Mouse (Mus musculus) embryo, embryonic 10.5 days (tissue): ENCODE data around the gene Dennd4b.
"Not testable (repeated sequence)": the region's sequence is repeated elsewhere in the genome, so short reads cannot be mapped to it uniquely, and the experiment has no call there.

Source experiments
- DNase-seq: peaks from one replicate; pipeline ENCODE4 v3.0.0-alpha.2; 2015; ENCODE audit warnings: low spot score

Dennd4b gene

DNA sequence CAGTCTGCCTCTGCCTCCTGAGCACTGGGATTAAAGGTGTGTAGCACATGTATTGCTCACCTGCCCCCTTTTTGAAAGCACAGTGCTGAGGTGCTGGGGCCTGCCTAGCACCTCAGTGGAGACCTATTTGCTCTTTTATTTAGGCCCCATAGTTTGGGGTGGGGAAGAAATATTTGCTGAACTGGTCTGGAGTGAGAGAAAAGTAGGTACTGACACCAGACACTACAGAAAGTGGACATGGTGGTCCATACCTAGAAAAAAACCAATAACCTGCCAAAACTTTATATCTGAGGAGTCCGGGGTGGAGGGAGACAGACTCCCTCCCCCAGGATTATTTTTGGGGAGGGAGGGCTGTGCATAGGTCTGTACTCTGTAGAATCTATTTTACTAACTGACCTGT is 11.8 kb upstream of the Dennd4b start:
- DNase-seq: not testable (repeated sequence)

DNA sequence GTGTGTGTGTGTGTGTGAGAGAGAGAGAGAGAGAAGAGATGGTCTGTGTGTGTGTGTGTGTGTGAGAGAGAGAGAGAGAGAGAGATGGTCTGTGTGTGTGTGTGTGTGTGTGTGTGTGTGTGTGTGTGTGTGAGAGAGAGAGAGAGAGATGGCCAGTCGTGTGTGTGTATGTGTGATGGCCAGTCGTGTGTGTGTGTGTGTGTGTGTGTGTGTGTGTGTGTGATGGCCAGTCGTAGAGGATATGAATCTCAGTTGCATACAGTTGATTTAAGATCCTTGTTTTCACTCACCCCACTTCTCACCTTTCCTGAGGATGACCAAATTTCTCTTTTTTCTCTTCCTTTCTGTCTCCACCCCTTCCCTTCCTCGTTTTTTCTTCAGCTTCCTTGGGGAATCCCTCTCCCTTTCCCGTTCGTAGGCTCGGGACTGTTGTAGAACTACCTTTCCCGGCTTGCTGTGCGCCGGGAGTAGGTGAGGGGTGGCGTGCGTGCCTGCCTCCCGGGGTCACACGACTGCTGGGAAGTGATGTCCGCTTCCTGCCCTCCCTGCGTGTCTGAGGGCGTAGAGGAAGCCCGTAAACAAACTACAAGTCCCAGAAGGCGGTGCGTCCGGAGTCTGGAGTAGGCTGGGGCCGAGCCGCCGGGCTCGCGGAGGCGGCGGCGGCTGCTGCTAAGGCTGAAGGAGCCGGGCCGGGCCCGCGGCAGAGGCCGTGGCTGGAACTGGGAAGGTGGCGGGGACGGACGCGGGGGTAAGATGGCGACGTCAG is 11.1 kb upstream of the Dennd4b start, which contains the start of gene Crtc2:
TSS of gene Crtc2 (plus strand) at position 511 of the 766 bp plus-strand sequence.
- DNase-seq: peak; percentile 98

DNA sequence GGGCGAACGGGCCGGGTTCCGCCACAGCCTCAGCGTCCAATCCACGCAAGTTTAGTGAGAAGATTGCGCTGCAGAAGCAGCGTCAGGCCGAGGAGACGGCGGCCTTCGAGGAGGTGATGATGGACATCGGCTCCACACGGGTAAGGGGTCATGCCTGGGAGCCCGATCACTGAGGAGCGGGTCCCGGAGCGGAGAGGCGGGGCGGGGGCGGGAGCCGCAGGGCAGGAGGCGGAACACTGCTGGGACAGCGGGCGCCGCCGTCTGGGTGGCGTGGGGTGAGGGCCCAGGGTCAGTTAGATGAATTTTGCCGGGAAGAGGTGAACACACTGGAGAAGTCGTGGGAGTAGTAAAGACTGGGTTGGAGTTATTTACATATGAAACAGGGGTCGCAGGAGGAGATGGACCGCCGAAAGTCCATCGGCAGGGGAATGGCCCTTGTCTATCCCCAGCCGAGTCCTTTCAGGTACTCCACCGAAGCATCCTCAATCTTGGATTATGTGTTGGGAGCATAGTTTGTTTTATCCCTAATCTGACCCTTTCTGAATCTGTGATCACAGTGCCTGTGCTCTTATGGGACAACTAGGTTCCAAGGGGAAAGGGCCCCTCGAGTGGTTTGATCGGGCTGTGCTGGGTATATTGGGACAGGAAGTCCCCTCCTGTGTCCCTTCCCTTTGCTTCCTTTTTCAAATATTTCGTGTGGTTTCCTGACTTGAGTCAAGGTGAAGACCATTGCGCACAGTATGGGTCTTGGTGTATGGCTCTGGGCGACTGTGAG is 10.4 kb upstream of the Dennd4b start:
- peak; percentile 53 for DNase-seq

DNA sequence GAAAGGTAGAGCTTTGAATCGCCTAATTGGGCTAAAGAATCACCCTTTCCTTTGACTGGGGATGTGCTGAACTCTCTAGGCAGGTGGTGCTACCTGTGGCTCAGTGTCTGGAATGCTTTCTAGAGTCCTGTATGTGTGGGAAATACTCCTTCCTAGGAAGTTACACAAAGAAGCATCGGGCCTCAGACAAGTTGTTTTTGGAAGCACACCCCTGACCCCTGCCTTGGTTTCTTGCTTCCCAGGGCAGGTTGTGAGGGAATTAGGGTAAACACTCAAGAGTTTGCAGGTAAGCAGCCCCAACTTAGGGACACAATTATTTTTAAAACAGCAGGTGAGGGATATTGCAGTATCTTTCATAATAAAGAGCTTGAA is 9.8 kb upstream of the Dennd4b start:
- no peak for DNase-seq

DNA sequence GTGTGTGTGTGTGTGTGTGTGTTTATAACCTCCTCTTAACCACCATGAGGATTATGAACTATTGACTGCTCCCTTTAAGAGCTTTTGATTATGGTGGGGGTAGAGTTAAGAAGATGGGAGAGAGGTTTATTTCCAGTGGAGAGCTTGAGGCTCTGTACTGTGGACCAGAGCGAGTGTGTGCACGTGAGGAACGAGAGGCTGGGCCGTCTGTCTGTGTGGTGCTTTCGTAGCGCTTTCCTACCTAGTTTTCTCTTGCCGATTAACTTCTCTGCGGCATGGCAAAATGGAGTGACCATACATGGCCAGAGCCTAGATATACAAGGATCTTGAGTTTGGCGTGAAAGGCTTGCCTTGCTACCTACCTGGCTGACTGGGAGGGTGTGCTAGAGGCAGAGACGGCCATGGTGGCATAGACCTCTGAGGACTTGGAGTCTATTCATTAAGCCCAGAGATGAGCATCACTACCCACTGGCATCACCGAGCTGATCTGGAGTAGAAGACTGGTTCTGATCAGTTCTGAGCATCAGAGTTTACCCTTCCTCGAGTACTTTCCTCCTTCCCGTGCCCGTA is 9.1 kb upstream of the Dennd4b start:
- no peak for DNase-seq

DNA sequence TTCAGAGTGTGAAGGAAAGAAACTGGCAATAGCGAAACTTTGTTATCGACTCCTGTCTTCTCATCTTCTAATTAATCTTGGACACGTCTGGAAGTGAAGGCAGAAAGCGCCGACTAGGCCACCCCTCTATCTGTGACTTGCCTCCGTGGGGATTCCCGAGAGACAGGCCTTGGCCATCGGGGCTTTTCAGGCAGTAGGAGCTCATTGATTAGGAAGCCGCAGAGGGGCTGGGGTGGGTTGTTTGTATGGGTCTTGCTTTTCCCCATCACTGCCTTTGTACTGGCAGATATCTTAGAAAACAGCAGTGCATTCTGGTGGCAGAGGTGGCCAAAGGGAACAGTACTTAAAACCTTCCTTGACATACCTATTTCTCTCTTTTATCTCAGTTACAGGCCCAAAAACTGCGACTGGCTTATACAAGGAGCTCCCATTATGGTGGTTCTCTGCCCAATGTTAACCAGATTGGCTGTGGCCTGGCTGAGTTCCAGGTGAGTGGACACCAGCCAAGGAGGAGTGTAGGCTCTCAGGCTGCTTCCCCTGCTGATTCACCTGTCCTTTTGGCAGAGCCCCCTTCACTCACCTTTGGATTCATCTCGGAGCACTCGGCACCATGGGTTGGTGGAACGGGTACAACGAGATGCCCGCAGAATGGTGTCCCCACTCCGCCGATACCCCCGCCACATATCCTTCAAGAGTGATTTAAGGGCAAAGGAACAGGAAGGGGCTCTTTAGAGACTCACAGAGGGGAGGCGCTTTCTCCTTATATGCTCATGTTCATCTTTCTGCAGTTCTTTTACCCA is 8.1 kb upstream of the Dennd4b start:
- DNase-seq: no peak

DNA sequence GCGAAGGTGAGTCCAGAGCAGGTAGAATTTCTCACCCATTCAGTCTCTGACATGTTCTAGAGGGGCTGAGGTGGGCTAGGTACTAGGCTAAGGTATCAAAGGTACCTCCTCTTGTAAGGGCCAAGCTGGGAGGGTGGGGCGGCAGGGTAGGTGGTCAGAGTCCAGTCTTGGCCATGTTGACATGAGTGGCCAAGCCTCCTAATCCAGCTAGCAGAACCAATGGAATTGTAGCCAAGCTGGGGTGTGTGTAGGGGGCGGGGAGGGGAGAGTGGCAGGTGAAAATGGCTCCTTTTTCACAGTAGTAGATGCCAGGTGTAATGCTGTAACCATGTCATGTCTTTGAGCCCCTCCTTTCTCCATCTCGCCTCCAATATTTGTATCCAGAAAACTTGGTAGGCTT is 6.5 kb upstream of the Dennd4b start:
- DNase-seq: no peak

DNA sequence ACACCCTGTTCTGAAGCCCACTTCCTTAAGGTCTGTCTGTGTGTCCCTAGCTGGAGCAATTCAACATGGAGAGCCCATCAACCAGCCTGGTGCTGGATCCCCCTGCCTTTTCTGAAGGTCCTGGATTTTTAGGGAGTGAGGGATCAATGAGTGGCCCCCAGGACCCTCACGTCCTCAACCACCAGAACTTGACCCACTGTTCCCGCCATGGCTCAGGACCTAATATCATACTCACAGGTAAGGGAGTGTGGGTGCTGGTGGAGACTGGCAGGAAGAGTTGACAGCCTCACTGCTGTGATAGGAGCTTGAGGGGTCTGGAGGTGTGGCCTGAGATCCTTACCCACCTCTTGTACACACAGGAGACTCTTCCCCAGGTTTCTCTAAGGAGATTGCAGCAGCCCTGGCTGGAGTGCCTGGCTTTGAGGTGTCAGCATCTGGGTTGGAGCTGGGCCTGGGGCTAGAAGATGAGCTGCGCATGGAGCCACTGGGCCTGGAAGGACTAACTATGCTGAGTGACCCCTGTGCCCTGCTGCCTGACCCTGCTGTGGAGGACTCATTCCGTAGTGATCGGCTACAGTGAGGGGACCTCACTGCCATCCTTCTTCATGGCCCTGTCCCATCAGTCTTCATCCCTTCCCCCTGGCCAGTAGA is 1.7 kb upstream of the Dennd4b start:
- no peak for DNase-seq

DNA sequence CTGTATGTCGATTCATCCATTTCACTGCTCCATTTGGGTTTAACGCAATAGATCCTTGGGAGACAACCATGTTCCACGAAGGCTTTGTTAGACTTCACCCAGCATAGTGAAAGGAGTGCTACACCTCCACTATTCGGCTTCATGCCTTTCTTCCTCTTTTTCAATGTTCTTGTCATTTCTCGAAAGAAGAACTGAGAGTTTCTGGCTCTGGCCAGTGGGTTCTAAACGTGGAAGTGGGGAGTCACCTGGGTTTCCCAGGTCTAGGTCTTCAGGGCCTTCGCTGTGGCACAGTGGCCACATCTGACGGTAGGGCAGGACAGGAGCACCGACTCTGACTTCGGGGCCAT is 325 bp upstream of the Dennd4b start:
- DNase-seq: no peak

DNA sequence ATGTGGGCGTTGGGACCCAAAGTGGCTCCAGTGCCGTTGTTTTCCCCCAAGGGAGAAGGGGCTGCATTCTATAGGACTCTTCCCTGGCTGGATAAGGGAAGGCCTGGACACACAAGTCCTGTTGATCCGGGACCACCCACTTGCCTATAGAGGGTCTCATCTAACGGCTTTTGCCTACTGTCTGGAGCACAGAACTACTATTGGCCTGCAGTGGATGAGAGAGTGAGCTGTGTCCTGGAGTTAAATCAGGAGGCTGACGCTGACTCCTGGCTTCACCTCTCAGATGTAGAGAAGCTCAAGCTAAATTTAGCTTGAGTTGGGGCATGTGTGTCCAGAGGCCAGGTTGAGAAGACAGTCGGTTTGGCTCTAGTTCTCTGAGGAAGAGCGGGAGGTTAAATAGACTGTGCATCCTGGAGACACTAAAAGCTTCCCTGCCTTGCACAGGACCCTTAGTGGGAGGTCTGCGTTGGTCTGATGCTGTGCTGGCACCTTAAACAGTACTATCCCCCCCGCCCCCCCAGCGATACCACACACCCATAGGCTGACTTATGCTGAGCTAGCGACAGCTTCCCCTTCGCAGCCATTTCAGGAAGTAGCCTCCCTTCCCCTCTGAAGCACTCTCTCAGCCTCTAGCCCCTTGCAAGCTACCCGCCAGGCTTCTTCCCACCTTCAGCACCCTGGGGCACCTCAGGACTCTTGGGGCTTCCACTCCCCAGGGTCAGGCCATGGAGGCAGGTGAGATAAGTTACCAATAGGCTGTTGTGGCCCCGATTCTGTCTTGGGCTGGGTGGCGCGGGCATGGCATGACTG is 1.2 kb downstream of the Dennd4b start:
- no peak for DNase-seq

DNA sequence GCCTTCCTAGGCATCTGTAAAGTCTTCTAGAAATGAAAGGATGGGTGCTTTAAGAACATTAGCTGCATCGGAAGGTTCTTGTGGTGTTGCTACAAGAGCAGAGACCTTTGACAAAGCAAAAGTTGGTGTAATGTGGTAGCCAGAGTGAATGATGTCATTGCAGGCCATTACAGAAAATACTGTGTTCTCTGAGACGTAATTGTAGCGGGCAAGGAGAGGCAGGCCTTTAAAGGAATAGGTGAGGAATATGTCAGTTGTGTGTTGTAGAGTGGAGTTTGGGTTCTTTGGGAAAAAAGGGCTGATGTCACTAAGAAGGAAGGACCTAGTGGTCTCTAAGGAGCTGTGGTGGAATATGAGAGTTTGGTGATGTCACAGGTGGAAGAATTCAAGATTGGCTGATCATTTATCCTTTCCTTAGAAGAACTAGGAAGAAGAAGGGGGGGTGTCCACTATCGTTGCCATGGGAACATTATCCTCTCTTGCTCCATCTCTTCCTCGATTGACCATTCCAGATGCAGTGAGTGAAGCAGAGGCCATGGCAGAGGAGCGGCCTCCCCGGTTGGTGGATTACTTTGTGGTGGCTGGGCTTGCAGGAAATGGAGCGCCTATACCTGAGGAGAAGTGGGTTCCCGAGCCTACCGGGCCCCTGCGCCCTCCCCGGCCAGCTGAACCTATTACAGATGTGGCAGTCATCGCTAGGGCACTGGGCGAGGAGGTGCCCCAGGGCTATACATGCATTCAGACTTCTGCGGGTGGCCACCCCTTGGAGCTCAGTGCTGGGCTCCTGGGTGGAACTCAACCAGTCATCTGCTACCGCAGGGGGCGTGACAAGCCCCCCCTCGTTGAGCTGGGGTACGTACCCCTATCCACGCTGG is 2.2 kb downstream of the Dennd4b start:
- no peak for DNase-seq

DNA sequence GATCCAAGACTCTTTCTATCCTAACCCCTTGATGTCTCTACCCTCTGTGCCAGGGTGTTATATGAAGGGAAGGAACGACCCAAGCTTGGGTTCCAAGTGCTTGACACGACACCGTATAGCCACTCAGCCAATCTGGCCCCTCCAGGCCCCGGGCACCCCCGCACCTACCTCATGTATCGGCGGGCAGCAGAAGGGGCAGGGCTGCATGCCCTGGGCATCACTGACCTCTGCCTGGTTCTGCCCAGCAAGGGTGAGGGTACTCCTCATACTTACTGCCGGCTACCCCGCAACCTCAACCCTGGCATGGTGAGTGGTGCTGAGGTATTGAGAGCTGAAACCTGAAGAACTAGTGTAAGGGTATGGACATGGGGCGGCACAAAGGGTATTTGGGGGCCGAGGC is 3.2 kb downstream of the Dennd4b start:
- DNase-seq: no peak

DNA sequence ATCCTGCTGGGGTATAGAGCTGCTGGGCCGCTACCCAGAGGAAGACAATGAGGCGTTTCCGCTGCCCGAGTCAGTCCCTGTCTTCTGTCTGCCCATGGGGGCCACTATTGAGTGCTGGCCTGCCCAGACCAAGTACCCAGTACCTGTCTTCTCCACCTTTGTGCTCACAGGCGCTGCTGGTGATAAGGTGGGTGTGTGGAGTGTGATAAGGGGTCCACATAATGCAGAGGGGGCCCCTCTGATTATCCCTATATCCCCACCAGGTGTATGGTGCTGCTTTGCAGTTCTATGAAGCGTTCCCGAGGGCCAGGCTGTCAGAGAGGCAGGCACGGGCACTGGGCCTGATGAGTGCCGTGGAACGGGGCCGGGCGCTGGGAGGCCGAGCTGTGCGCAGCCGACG is 4.0 kb downstream of the Dennd4b start:
- DNase-seq: no peak

DNA sequence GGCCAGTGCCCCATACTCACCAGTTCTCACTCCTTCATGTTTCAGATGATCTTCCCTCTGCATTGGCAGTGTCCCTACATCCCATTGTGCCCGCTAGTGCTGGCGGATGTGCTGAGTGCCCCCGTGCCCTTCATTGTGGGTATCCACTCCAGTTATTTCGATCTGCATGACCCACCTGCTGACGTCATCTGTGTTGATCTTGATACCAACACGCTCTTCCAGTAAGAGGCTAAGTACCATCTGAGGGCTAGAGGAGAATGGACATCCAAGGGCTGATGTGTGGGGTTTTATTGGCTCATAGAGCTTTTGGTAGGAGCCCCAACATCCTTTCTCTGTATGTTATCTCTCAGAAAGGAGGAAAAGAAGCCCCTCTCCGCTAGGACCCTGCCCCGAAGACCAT is 5.8 kb downstream of the Dennd4b start:
- no peak for DNase-seq

DNA sequence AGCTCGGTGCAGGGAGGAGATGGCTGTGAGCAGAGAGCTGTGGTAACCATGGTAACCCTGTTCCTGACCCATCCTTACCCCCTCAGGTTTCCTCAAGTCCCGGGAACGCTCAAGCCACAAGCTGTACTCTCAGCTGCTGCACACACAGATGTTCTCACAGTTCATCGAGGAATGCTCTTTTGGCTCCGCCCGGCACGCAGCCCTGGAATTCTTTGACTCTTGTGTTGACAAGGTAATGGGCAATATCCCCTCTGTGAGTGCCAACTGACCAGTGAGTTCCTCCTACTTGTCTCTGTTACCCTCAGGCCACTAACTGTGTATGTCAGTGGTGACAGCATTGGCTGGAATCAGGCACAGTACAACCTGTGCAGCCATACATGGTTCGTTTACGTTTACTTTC is 7.2 kb downstream of the Dennd4b start:
- DNase-seq: no peak

DNA sequence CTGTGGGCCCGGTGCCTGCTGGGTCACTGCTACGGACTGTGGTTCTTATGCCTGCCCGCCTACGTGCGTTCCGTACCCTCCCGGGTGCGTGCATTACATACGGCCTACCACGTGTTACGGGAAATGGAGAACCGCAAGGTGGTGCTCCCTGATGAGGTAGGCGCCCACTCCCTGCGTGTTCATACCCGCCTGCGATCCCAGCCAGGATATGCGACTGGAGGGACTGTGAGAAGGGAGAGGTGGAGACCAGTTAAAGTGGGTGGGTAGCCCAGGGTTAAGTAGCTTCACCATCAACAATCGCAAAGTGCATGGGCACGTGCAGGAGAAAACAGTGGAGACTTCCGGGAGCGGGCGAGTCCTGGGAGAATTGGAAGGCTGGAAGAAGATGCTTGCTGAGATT is 8.9 kb downstream of the Dennd4b start:
- no peak for DNase-seq

DNA sequence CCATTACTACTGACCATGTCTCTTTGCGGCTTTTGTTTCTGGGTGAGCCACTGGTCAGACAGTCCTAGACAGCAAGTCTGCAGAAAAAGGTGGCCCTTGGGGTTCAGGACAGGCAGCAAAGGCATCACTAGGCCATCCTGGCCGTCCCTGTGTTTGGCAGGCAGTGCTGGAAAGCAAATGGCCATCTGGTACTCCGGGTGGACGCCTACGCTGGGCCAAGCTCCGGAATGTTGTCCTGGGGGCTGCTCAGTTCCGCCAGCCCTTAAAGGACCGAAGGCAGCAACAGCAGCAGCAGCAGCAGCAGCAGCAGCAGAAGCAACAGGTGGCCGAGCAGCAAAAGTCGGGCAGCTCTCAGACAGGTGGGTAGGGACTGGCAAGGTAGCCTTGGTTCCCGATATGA is 10.3 kb downstream of the Dennd4b start:
- DNase-seq: no peak

DNA sequence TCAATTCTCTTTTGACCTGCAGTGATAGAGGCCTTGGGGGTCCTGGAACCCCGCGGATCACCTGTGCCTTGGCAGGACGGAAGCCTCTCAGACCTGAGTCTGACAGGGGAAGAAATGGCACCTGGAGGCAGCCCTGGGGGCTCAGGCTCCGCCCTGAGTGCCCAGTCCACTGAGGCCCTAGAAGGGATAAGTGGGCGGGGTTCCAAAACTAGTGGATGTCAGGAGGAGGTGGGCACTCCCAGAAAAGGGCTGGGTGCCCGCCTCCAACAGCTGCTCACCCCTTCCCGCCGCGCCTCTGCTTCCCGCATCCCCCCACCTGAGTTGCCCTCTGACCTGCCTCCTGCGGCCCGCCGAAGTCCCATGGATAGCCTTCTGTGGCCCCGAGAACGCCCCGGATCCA is 11.9 kb downstream of the Dennd4b start:
- no peak for DNase-seq

DNA sequence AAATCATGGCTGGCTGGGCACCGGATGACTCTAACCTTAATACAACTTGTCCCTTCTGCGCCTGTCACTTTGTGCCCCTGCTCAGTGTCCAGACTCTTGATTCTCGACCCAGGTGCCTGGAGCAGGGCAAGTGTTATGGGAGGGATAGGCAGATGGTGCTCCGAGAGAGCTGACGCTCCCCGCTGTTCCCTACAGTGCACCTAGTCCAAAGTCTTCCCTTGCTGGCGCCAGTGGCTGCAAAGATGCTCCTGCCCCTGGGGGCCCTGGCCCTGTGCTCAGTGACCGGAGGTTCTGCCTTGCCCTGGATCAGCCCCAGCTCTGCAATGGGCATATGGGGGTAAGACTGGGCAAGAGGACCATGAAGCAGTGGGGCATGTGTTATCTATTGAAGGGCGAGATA is 12.8 kb downstream of the Dennd4b start:
- no peak for DNase-seq

DNA sequence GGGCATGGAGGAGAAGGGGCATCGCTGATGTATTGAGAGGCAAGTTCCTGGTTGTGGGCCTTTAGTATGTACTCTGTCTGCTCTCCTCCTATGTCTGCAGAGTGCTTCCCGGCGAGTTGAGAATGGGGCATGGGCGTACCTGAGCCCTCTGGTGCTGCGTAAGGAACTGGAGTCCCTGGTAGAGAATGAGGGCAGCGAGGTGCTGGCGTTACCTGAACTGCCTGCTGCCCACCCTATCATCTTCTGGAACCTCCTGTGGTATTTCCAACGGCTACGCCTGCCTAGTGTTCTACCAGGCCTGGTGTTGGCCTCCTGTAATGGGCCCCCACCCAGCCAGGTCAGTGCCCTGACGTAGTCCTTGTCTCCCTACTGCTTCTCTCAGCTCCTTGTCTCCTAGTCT is 13.2 kb downstream of the Dennd4b start:
- no peak for DNase-seq
